Mouse (Mus musculus) brain, embryonic 14.5 days (tissue): ENCODE results near the gene Cbr3. TPM values are rescaled to one million over a fixed set of nuclear protein-coding genes. Genes with fewer than 3 reads are reported as not detected.
A peak's percentile ranks its signal among the peaks of the same experiment; 100 is the strongest.
"Not testable (repeated sequence)": the region's sequence is repeated elsewhere in the genome, so short reads cannot be mapped to it uniquely, and the experiment has no call there.

Source experiments
- DNase-seq: peaks from one replicate; pipeline ENCODE4 v3.0.0-alpha.2; 2011; ENCODE audit warnings: low read depth
- CTCF ChIP-seq: fragments of 200-500 bp; IDR thresholded peaks from 2 replicates; pipeline ENCODE4 v1.5.1; 2012; ENCODE audit warnings: inconsistent platforms, mild to moderate bottlenecking, moderate library complexity, borderline replicate concordance; ENCODE audit not compliant: insufficient read depth, insufficient read length; ENCODE audit errors: extremely low read depth
- POLR2A ChIP-seq: fragments of 200-500 bp; IDR thresholded peaks from 2 replicates; pipeline ENCODE4 v1.6.1; 2012; ENCODE audit warnings: mild to moderate bottlenecking, inconsistent platforms, borderline replicate concordance; ENCODE audit not compliant: poor library complexity, insufficient read depth, insufficient read length, severe bottlenecking; ENCODE audit errors: extremely low read depth
- polyA plus RNA-seq: library from polyadenylated mRNA; depleted of rRNA; stranded (reverse); fragments of >200 nt; gene quantifications from 2 replicates; pipeline ENCODE4 v1.2.3, GENCODE M21; 2012

Cbr3 gene
- polyA plus RNA-seq, 1 experiment: 1.4 TPM

GRCm38 (mm10) chr16:93683508-93684236 lies 657 bp downstream of the Cbr3 start:
- TF ChIP-seq POLR2A (no peak), CTCF (no peak)
- DNase-seq: peak; percentile 29

DNA sequence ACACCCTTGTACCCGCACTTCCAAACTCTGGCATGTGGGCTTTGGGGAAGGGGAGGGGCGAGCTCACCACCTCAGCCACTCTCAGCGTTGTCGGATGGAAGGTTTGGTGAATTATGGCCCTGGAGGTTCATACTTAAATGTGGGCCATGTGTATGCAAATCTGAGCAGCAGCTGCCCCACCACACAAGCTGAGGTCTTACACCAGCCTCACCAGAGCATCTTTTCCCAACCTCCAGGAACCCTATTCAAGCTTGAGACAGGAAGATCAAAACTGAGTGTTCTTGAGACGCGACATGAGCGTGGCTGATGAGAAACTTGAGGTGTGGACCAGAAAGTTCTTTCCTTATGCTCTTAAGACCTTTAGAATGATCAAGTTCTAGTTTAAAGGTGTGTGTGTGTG lies 1.4 kb downstream of the Cbr3 start:
- TF ChIP-seq POLR2A (no peak), CTCF (no peak)
- DNase-seq: no peak

DNA sequence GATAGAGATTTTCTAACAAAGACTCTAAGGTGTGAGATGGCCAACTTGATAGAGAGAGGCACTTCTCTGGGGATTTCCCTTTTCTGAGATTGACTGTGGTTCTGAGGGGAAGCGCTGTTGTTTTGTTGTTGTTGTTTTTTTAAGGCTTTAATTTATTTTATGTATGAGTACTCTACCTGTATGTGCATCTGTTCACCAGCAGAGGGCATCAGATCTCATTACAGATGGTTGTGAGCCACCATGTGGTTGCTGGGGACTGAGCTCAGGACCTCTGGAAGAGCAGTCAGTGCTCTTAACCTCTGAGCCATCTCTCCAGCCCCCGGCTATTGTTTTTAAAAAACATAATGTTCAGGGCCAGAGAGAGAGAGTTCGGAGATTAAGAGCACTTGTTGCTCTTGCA lies 2.8 kb downstream of the Cbr3 start:
- DNase-seq: not testable (repeated sequence)
- 0 out of 2 replicates have a peak, but pooled peaks have one; percentile 7 for TF ChIP-seq CTCF

DNA sequence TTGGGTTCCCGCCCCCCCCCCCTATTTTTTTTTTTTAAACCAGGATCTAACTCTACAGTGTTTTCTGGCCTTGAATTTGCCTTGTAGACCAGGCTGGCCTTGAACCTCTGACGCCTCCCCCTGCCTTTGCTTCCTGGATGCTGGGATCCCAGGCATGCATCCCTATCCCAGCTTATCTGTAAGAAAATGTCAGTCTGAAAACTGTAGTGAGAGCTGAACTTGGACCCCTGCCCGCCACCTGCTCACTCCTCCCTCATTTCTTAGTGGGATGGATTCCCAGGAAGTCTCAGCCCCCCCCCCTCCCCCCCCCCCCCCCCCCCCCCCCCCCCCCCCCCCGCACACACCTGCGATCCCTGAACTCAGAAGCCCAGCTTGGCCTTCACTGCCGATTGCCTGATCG lies 3.4 kb downstream of the Cbr3 start:
- TF ChIP-seq POLR2A: no peak
- no peak for TF ChIP-seq CTCF
- no peak for DNase-seq

- DNase-seq: peak; percentile 66
These were observed 3.9 kb downstream of the Cbr3 start for GRCm38 (mm10) chr16:93686945-93687344.

DNA sequence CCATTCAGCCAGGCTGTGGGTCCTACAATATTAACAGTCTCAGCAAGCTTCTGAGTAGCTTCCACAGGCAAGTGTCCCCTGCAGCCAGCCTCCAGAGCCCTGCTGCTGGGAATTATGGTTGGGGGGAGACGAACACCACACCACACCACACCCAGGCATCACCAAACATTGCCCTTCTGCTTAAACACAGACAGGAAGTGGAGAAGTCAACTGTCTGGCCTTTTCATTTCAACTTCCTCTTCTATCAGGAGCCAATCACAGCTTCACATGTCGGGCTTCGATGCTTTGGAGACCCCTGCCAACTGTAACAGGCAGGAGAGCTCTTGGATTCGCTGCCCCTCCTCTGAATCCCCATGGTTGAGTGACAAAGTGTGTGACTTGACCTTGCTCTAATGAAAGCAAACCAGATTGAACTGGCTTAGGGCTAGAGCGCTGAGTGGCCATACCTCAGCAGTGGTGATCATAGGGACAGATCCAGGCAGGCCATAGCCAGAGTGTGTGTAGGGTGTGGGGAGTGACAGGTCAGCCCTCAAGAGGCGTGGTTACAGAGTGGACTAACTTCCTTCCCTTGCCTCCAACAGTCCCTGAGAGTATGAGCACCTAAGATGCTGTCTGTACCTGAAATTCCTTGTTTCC lies 8.3 kb downstream of the Cbr3 start:
- no peak for DNase-seq
- TF ChIP-seq CTCF (no peak), POLR2A (no peak)

More at GRCm38 (mm10) chr16:93686945-93687344, 3.9 kb downstream of the Cbr3 start:
- TF ChIP-seq POLR2A (no peak), CTCF (no peak)

DNA sequence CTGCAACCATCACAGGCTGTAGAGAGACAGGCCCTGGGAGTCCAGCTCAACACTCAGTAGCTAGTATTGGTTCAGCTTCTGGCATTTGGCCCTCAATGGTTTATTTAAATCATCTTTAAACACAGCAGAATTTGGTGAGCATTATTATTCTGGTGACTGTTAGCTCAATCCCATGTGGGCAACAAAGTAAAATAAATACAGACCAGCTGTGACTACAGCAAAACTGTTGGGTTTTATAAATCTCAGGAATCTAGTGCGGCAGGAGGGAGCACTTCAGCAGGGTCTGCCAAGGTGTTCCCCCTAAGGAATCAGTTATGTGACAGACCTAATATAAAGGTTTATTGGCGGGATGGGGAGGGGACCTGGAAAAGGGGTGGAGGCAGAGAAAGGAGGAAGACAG lies 9.7 kb downstream of the Cbr3 start:
- DNase-seq: no peak
- TF ChIP-seq CTCF (no peak), POLR2A (no peak)

DNA sequence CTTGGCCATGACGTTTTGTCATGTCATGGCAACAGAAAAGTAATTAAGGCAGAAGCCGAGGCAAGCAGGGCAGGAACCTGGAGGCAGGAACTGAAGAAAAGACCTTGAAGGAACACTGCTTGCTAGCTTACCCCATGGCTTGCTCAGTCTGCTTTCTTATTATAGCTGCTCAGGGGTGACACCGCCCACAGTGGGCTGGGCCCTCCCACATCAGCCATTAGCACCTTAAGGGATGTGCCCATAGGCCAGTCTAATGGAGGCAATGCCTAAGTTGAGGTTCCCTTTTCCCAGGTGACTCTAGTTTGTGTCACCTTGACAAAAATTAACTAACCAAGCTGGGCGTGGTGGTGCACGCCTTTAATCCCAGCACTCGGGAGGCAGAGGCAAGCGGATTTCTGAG lies 24.1 kb downstream of the Cbr3 start:
- DNase-seq: no peak
- TF ChIP-seq CTCF (no peak), POLR2A (no peak)

- no peak for DNase-seq
- no peak for TF ChIP-seq POLR2A
- no peak for TF ChIP-seq CTCF
These were observed 26.2 kb downstream of the Cbr3 start for GRCm38 (mm10) chr16:93709217-93709616.

DNA sequence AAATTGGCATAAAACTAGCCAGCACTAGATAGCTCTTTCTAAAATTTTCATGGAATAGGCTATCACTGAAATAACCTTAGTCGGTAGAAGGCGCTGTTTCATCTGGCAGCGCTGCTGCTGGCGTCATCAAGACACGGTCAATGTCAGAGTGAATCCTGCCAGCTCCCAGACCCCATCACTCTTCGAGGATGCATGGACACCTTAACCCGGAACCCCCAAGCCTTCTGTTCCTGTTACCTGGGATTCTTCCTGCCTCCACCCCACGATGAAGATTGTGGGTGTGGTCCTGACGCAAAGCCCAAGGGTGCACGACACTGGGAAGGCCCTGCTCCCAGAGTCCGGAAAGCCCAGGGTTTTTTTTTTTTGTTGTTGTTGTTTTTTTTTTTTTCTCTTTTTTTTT lies 27.9 kb downstream of the Cbr3 start:
- TF ChIP-seq POLR2A: no peak
- TF ChIP-seq CTCF: peak; percentile 68
- peak; percentile 90 for DNase-seq

DNA sequence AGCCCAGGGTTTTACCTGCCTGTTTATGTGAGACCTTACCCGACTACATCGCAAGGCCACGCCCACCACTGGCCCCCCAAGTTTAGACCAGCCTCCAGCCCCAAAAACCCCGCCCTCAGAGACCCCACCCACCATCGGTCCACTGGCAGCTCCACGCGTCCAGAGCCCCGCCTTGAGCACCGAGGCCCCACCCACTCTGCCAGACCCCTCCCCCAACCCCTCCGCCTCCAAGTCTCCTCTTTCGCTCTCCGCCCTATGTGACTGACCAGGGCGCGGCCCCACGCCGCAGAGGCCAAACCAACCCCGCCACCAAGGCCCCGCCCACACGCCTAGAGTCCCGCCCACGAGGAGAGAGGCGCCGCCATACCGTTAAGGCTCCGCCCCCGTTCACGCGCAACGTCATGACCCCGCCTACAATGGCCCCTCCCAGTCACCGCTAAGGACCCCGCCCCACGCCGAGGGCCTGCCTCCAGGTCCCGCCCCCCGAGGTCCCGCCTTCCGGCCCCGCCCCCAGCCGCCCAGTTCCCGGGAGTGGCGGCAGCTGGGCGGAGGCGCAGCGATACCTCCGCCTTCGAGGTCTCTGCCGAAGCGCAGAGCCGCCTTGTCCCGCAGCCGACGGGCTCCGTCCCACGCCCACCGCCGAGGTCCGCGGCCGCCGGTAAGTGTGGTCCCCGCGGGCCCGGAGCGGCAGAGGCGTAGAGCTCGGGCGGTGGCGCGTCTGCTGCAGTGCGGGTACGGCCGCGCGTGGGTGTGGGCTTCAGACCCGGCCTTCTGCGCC lies 28.6 kb downstream of the Cbr3 start, which contains the start of gene Dop1b:
Gene Dop1b, plus strand, starts transcription at position 494 of the 778 bp plus-strand sequence.
- peak; percentile 99 for DNase-seq
- peak; percentile 89 for TF ChIP-seq POLR2A
- no peak for TF ChIP-seq CTCF

DNA sequence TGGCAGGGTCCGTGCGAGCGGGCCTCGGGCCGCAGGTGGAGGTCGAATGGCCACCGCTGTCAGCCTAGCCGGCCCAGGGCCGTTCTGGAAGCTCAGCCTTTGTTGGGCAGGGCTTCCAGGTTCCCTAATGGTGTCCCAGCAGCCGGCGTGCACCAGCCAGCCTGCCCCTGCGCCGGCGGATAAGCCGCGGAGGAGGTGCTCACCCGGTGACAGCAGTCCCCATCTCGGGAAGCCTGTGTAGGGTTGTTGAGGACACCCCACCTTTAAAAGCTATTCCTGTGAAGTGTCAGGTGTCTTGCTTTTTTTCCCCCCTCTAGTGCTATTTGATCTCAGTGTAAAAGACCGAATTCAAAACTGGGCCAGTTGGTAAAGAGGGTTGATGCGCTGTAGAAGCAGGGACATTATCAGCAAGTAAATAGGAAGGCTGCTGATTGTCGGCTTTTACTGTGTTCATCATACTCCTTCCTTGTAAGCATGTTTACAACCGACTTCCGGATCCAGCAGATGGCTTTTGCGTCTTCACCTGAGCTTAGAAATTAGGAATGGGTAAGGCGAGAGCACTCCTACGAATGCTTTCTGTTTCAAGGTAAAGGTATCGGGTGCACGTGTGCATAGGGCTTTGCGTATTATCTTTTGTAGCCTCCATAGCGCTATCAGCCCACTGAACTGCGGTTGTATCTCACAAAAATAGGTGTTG lies 29.3 kb downstream of the Cbr3 start:
- TF ChIP-seq POLR2A (no peak), CTCF (no peak)
- no peak for DNase-seq
